Mouse (Mus musculus): ENCODE results near the gene Tdrd12.
"Not testable (repeated sequence)": the region's sequence is repeated elsewhere in the genome, so short reads cannot be mapped to it uniquely, and the experiment has no call there.

The Tdrd12 gene

GRCm38 (mm10) chr7:35555224-35556204 lies 18.0 kb upstream of the Tdrd12 start:
- in situ Hi-C loops (cut with MboI), result no loop called here

GRCm38 (mm10) chr7:35554605-35555175 lies 17.1 kb upstream of the Tdrd12 start:
- in situ Hi-C loops (cut with MboI), result no loop called here

GRCm38 (mm10) chr7:35553751-35554604 lies 16.4 kb upstream of the Tdrd12 start:
- in situ Hi-C loops (cut with MboI), result no loop called here

GRCm38 (mm10) chr7:35545881-35546280 lies 8.3 kb upstream of the Tdrd12 start:
- in situ Hi-C loops (cut with MboI), result no loop called here

GRCm38 (mm10) chr7:35535750-35536512 lies 1.6 kb downstream of the Tdrd12 start:
- in situ Hi-C loops (cut with MboI), result no loop called here

GRCm38 (mm10) chr7:35530544-35530943 lies 7.0 kb downstream of the Tdrd12 start:
- in situ Hi-C loops (cut with MboI), result not testable (repeated sequence)

GRCm38 (mm10) chr7:35530026-35530425 lies 7.5 kb downstream of the Tdrd12 start:
- in situ Hi-C loops (cut with MboI), result no loop called here

- in situ Hi-C loops (cut with MboI), result no loop called here
Measured at GRCm38 (mm10) chr7:35526795-35527194, 10.8 kb downstream of the Tdrd12 start.

- in situ Hi-C loops (cut with MboI), result no loop called here
Measured at GRCm38 (mm10) chr7:35501995-35502394, 35.5 kb downstream of the Tdrd12 start.

- in situ Hi-C loops (cut with MboI), result no loop called here
Measured at GRCm38 (mm10) chr7:35497516-35497915, 40.0 kb downstream of the Tdrd12 start.

- in situ Hi-C loops (cut with MboI), result no loop called here
Measured at GRCm38 (mm10) chr7:35491005-35491404, 46.5 kb downstream of the Tdrd12 start.

- in situ Hi-C loops (cut with MboI), result no loop called here
Measured at GRCm38 (mm10) chr7:35490186-35490585, 47.4 kb downstream of the Tdrd12 start.

GRCm38 (mm10) chr7:35486553-35486952 lies 51.0 kb downstream of the Tdrd12 start:
- in situ Hi-C loops (cut with MboI), result no loop called here

- in situ Hi-C loops (cut with MboI), result no loop called here
Measured at GRCm38 (mm10) chr7:35485126-35485525, 52.4 kb downstream of the Tdrd12 start.

GRCm38 (mm10) chr7:35476457-35476856 lies 61.1 kb downstream of the Tdrd12 start:
- in situ Hi-C loops (cut with MboI), result no loop called here

GRCm38 (mm10) chr7:35470794-35471193 lies 66.8 kb downstream of the Tdrd12 start:
- in situ Hi-C loops (cut with MboI), result no loop called here

GRCm38 (mm10) chr7:35467856-35468255 lies 69.7 kb downstream of the Tdrd12 start:
- in situ Hi-C loops (cut with MboI), result no loop called here

- in situ Hi-C loops (cut with MboI), result no loop called here
Measured at GRCm38 (mm10) chr7:35465027-35465426, 72.5 kb downstream of the Tdrd12 start.

GRCm38 (mm10) chr7:35460971-35461370 lies 76.6 kb downstream of the Tdrd12 start:
- in situ Hi-C loops (cut with MboI), result no loop called here

- in situ Hi-C loops (cut with MboI), result no loop called here
Measured at GRCm38 (mm10) chr7:35456091-35456814, 81.3 kb downstream of the Tdrd12 start.

GRCm38 (mm10) chr7:35448867-35449266 lies 88.7 kb downstream of the Tdrd12 start:
- in situ Hi-C loops (cut with MboI), result no loop called here

Data from mature B cell (primary cell).